Mouse (Mus musculus): ENCODE results near the gene Polr1a. TPM values are rescaled to one million over a fixed set of nuclear protein-coding genes. Genes with fewer than 3 reads are reported as not detected.
"Not testable (repeated sequence)": the region's sequence is repeated elsewhere in the genome, so short reads cannot be mapped to it uniquely, and the experiment has no call there.

Polr1a gene
- 10 to 100 TPM; 26.7 to 34.2 TPM for total RNA-seq (2021)
- long read RNA-seq, experiment 1, partial matches to known transcripts = 7 of 10 reads
- long read RNA-seq, experiment 1, other reads (novel, unspliced or antisense) = 3 of 10 reads
- long read RNA-seq, experiment 2, partial matches to known transcripts = 7 of 12 reads
- long read RNA-seq, experiment 2, other reads (novel, unspliced or antisense) = 5 of 12 reads

DNA sequence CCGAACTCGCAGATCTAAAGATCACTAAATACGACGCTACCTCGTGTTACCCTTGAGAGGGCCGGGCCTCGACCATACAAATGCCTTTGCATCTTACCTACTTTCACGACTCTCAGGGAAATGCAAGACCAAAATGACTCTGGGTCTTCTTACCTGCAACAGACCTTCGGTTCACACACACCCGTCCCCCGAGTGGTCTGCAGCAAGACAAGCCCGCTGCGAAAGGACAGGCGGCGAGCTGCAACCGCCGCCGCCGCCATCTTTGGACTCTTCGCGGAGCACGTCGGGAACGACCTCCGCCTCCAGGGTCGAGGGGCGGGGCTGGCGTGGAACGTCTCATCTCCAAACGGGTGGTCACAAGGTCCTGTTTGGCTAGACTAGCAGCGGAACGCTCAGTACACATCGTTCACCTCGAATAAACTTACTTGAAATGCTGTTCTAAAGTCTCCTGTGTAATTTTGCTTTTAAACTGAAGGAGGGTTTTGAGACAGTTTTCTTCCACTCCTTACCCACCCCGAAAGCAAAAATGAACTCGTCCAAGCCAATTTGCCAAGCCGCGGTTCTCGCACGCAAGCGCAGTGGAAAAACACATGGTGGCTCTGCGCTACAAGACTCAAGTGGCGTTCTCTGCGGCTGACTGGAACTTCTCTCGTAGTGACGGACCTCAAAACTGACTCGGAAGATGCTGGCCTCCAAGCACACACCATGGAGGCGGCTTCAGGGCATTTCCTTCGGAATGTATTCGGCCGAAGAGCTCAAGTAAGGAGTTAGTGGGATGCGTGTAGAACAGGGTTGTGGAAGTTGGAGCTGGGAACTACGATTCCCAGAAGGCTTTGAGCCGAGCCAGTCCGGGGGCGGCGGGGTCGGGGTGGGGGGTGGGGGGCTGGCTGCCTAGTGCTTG is at the start of gene Polr1a, which contains the start of gene Ptcd3:
TSS of gene Polr1a (plus strand) at position 573 of the 901 bp plus-strand sequence.
TSS of gene Ptcd3 (minus strand) at position 270 of the 901 bp plus-strand sequence.
- peak; percentile 86 for DNase-seq

DNA sequence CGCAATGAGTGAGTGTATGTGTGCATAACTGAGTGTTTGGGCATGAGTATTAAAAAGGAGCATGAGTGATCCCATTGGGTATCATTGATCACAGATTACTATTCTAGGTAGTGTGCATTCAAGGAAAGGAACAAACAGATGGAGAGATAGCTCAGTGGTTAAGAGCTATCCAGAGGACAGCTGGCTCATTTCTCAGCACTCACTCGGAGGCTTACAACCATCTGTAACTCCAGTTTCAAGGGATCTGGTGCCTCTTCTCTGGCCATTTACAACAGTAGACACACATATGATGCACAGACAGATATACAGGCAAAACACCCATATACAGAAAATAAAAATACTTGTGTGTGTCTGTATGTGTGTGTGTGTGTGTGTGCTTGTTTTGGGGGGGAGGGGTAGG is 41.1 kb upstream of the Polr1a start:
- no peak for DNase-seq

DNA sequence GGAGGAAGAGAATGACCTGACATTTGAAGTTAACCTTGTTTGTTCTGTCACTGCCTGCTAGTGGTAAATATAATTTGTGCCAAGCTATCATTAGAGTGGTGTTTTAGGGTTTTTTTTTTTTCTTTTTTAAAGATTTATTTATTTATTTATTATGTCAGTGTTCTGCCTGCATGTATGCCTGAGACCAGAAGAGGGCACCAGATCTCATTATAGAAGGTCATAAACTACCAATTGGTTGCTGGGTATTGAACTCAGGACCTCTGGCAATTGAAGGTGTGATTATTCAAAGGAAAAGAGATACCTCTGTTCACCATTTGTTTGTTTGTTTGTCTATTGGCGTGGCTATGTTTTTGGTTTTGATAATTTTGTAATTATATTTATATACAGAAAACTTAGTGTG is 40.0 kb upstream of the Polr1a start:
- DNase-seq = no peak

- DNase-seq = no peak
Observed at GRCm38 (mm10) chr6:71871396-71871795, 37.5 kb upstream of the Polr1a start.

GRCm38 (mm10) chr6:71877965-71878760 is 30.7 kb upstream of the Polr1a start:
- no peak for DNase-seq

DNA sequence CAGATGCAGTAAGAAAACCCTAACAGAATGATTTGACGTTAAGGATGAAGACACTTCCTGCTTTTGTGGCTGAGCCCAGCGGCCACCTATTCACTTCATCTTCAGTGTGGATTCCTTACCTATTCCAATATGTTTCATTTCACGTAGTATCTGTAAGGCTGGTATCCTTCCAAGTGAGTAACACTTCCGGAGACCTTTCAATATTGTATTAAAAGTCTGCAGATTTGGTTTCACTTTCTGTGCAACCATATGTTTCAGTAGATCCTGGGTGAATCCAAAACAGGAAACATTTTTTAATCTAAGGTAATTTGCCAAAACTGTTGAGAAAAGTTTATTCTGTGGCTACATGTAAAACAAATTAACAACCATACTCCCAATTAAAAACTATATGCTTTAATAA is 15.6 kb upstream of the Polr1a start:
- no peak for DNase-seq

DNA sequence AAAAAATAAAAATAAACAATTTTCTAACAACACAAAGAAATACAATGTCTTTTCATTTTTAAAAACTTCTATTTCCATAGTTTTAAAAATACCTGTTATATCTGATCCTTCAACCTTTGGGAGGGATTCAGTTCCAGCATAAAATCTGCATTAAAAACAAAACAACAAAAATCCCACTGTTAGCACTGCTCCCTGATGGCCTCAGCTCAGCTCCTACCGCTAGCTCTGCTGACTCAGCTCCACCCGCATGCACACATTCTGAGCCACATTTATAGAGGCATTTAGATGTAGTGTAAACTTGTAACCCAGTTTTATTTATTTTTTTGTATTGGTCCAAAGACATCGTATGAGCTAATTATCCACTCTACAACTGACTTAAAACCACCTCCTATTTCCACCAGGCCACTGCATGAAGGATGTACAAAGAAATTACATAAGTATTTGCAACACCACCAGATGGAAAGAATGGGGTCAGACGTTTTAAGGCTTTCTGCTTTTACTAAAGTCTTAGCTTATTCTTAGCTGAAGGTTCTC is 1.1 kb upstream of the Polr1a start:
- no peak for DNase-seq

- no peak for DNase-seq
Observed at GRCm38 (mm10) chr6:71909384-71909783, 531 bp downstream of the Polr1a start.

- DNase-seq = no peak
Observed at GRCm38 (mm10) chr6:71909840-71910239, 987 bp downstream of the Polr1a start.

GRCm38 (mm10) chr6:71911686-71912450 is 3.0 kb downstream of the Polr1a start:
- no peak for DNase-seq

DNA sequence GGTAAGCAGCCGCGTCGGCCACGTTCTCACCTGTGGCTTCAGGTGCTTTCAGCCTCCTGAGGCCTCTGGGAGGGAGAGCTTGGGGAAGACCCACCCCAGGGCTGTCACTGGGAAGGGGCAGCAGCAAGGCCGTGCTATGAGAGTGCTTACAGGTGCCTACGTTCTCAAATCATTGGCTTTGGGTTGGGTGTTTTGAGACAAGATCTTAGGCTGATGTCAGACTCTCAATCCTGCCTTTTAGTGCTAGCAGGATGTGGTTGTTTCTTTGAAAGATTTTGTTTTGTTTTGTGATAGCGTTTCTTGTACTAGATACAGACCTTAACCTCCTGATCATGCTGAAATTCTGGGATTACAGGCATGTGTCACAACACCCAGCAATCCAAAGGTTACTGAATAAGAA is 11.9 kb downstream of the Polr1a start:
- no peak for DNase-seq

GRCm38 (mm10) chr6:71925233-71925632 is 16.4 kb downstream of the Polr1a start:
- DNase-seq = not testable (repeated sequence)

DNA sequence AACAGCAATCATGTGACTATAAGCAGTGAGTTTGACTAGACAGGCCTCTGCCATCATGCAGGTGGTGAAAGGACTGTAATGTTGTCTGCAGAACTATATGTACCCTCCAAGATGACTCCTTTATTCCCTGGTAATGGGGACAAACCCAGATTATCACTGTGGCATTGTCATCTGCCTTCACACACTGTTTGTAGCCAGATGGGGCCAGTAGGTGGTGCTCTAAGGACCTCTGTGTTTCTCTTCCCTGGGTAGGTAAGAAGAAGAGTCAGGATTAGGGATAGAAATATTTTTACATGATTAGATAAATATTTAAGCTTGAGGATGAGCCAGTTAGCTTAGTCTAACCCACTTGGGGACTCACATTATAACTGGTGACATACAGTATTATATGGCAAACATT is 19.1 kb downstream of the Polr1a start:
- DNase-seq = no peak

DNA sequence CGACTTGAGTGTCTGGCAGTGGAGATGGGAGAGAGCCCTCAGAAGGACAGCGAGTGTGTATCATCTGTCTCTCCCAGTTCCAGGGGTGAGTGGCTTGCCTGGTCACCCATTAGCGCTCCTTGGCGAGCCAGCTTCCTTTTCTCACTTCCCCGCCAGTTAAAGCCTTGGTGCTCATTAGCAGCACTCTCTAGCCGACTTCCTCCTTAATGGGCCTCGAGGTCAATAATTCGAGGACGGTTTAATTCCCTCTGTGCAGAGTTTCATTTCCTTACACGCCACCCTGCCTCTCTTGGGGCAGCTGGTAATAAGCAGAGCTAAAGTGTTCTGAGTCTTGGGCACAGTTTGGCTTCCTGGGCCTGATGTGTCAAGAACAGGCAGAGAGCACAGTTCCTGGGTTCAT is 21.2 kb downstream of the Polr1a start:
- DNase-seq = peak; percentile 30

- DNase-seq = no peak
Observed at GRCm38 (mm10) chr6:71930830-71931437, 22.1 kb downstream of the Polr1a start.

- no peak for DNase-seq
Observed at GRCm38 (mm10) chr6:71932347-71932746, 23.5 kb downstream of the Polr1a start.

GRCm38 (mm10) chr6:71934081-71934556 is 25.3 kb downstream of the Polr1a start:
- peak; percentile 60 for DNase-seq

GRCm38 (mm10) chr6:71935737-71936136 is 26.9 kb downstream of the Polr1a start:
- no peak for DNase-seq

GRCm38 (mm10) chr6:71940912-71941311 is 32.1 kb downstream of the Polr1a start:
- no peak for DNase-seq

GRCm38 (mm10) chr6:71945101-71945500 is 36.2 kb downstream of the Polr1a start:
- no peak for DNase-seq

DNA sequence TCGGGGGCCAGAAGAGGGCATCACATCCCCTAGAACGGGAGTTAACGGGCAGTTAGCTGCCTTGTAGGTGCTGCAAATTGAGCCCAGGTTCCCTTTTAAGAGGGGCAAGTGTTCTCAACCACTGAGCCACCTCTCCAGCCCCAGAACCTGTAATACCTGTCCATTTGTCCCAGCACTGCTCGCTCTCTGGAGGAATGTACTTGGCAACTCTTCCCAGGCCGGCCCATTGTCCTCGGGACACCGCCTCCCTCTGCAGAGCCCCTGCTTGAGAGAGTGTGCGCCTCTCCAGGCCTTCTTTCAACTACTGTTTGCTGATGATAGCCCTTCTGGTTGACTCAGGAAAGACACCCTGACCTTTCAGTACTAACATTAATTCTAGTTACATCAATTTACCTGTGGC is 37.3 kb downstream of the Polr1a start:
- DNase-seq = no peak

Data from gastrocnemius, postnatal 25 days (tissue).